Mouse (Mus musculus): ENCODE results near the gene Adamts9.

- TF ChIP-seq MAFK (IDR thresholded peaks at IDR 0.05; ENCODE audit: insufficient read depth, low read depth, low read length) = no peak
- TF ChIP-seq ZNF384 (IDR thresholded peaks at IDR 0.05; ENCODE audit: low read depth, low read length) = no peak
- no peak for TF ChIP-seq ZC3H11A (IDR thresholded peaks at IDR 0.05; ENCODE audit: borderline replicate concordance, low read depth, low read length)
- no peak for TF ChIP-seq HCFC1 (IDR thresholded peaks at IDR 0.05; ENCODE audit: borderline replicate concordance, insufficient read depth, low read length)
Observed at GRCm38 (mm10) chr6:92762372-92762771, 180.9 kb downstream of the Adamts9 start.

Data from ES-E14 (cell line).